Mouse (Mus musculus): Measurements from ENCODE around the gene Sardh. TPM values are rescaled to one million over a fixed set of nuclear protein-coding genes. Genes with fewer than 3 reads are reported as not detected.

The Sardh gene
- total RNA-seq, 1 experiment, result 0.89 TPM

DNA sequence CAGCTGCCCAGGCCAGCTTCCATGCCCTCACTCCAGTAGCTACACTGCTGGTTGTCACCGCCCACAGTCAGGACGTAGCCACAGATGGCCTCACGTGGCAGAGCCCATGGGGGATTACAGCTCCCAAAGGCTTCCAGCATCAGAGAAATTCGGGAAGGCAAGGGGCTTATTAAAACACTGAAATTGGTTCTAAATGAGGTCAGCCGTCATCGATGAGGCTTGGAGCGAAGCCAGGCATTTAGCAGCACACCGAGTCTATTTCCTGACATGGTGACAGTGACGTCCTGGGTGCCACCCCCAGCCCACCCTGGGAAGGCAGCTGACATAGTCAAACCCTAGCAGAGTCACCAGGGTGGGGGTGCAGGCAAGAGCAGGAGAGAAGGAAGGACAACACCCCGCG is 85.5 kb downstream of the Sardh start:
- Histone ChIP-seq H3K4me3 (ENCODE audit: insufficient read depth in 1 of 2, low read depth in 1 of 2, low read length in 2 of 2, poor library complexity in 1 of 2, severe bottlenecking in 1 of 2) (no peak overlapping the region), H3K36me3 (ENCODE audit: control insufficient read depth, insufficient read depth, low read length, poor library complexity, severe bottlenecking) (no peaks in the 10 kb centered on the region), H3K9ac (ENCODE audit: insufficient read depth, low read depth, low read length, poor library complexity, severe bottlenecking) (no peak overlapping the region), H3K27ac (ENCODE audit: insufficient read depth, low read depth, low read length, poor library complexity, severe bottlenecking) (no peak overlapping the region), H3K4me1 (ENCODE audit: control insufficient read depth in 2 of 2, insufficient read depth in 2 of 2, low read length in 2 of 2, poor library complexity in 1 of 2) (no peaks in the 10 kb centered on the region), H3K9me3 (ENCODE audit: control insufficient read depth, insufficient read depth, low read depth, low read length) (no peaks in the 10 kb centered on the region)
- no peak for TF ChIP-seq MAFK (IDR thresholded peaks at IDR 0.05; ENCODE audit: insufficient read depth, low read depth, low read length)
- no peak for TF ChIP-seq CHD2 (IDR thresholded peaks at IDR 0.05; ENCODE audit: low read depth, low read length)
- no peak for TF ChIP-seq ZC3H11A (IDR thresholded peaks at IDR 0.05; ENCODE audit: borderline replicate concordance, low read depth, low read length)
- TF ChIP-seq ZNF384 (IDR thresholded peaks at IDR 0.05; ENCODE audit: low read depth, low read length), result no peak
- TF ChIP-seq HCFC1 (IDR thresholded peaks at IDR 0.05; ENCODE audit: borderline replicate concordance, insufficient read depth, low read length), result no peak
- no peak for DNase-seq (ENCODE audit: low read depth, low spot score)
- in situ Hi-C loops (cut with MboI; ENCODE audit: low sequenced_read_pairs in 2 of 2, unreplicated experiment in 2 of 2), result no loop called here

DNA sequence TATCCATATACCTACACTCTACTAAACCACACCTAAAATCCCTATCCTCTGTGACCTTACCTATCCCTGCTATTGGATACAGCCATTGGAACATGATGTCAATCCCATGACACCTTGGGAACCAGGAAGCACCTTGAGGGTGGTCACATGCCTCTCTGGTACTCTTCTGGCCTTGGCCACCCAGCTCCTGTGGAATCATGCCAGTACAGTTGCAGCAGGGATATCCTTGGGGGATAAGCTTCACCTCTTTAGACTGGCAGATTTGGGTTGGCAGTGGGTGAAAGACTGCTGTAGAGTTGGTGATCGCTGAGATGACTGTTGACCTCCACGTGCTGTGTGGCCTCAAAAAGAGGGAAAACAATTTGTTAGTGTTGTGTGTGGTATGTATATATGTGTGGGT is 86.6 kb downstream of the Sardh start:
- H3K4me3 ChIP-seq (ENCODE audit: insufficient read depth in 1 of 2, low read depth in 1 of 2, low read length in 2 of 2, poor library complexity in 1 of 2, severe bottlenecking in 1 of 2), result no peak overlapping the region
- DNase-seq (ENCODE audit: low read depth, low spot score), result no peak
- TF ChIP-seq MAFK (IDR thresholded peaks at IDR 0.05; ENCODE audit: insufficient read depth, low read depth, low read length) (no peak), CHD2 (IDR thresholded peaks at IDR 0.05; ENCODE audit: low read depth, low read length) (no peak), HCFC1 (IDR thresholded peaks at IDR 0.05; ENCODE audit: borderline replicate concordance, insufficient read depth, low read length) (no peak)
- H3K9me3 ChIP-seq (ENCODE audit: control insufficient read depth, insufficient read depth, low read depth, low read length), result no peaks in the 10 kb centered on the region
- in situ Hi-C loops (cut with MboI; ENCODE audit: low sequenced_read_pairs in 2 of 2, unreplicated experiment in 2 of 2), result no loop called here
- no peak overlapping the region for H3K27ac ChIP-seq (ENCODE audit: insufficient read depth, low read depth, low read length, poor library complexity, severe bottlenecking)
- H3K36me3 ChIP-seq (ENCODE audit: control insufficient read depth, insufficient read depth, low read length, poor library complexity, severe bottlenecking), result no peaks in the 10 kb centered on the region
- H3K9ac ChIP-seq (ENCODE audit: insufficient read depth, low read depth, low read length, poor library complexity, severe bottlenecking), result no peak overlapping the region
- H3K4me1 ChIP-seq (ENCODE audit: control insufficient read depth in 2 of 2, insufficient read depth in 2 of 2, low read length in 2 of 2, poor library complexity in 1 of 2), result no peaks in the 10 kb centered on the region

DNA sequence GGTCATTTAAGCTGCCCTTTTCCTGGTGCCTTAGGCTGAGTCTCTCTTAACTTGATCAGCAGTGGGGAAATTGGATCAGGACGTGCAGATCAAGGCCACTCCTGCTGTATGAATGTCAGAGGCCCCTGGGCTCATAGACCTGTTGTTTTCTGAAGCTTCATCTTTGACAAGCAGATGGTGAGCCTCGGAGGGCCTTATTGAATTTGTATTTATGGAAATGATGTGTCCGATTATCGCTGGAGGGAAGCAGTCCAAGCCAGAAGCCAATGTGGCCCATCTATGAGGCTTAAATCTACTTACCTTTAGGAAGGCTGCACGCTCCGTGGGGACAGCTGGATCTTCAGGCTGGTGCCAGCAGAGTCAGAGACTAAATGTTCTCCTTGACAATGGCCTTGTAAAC is 91.5 kb downstream of the Sardh start:
- TF ChIP-seq ZNF384 (IDR thresholded peaks at IDR 0.05; ENCODE audit: low read depth, low read length) (no peak), CHD2 (IDR thresholded peaks at IDR 0.05; ENCODE audit: low read depth, low read length) (no peak), HCFC1 (IDR thresholded peaks at IDR 0.05; ENCODE audit: borderline replicate concordance, insufficient read depth, low read length) (no peak), MAFK (IDR thresholded peaks at IDR 0.05; ENCODE audit: insufficient read depth, low read depth, low read length) (no peak), ZC3H11A (IDR thresholded peaks at IDR 0.05; ENCODE audit: borderline replicate concordance, low read depth, low read length) (no peak)
- Histone ChIP-seq H3K36me3 (ENCODE audit: control insufficient read depth, insufficient read depth, low read length, poor library complexity, severe bottlenecking) (no peaks in the 10 kb centered on the region), H3K9me3 (ENCODE audit: control insufficient read depth, insufficient read depth, low read depth, low read length) (no peaks in the 10 kb centered on the region), H3K9ac (ENCODE audit: insufficient read depth, low read depth, low read length, poor library complexity, severe bottlenecking) (no peak overlapping the region), H3K27ac (ENCODE audit: insufficient read depth, low read depth, low read length, poor library complexity, severe bottlenecking) (no peak overlapping the region), H3K4me3 (ENCODE audit: insufficient read depth in 1 of 2, low read depth in 1 of 2, low read length in 2 of 2, poor library complexity in 1 of 2, severe bottlenecking in 1 of 2) (no peak overlapping the region), H3K4me1 (ENCODE audit: control insufficient read depth in 2 of 2, insufficient read depth in 2 of 2, low read length in 2 of 2, poor library complexity in 1 of 2) (peaks cover 0 to 4% of the 10 kb centered on the region in 2 experiments; a peak in 1 of 4 replicates)
- in situ Hi-C loops (cut with MboI; ENCODE audit: low sequenced_read_pairs in 2 of 2, unreplicated experiment in 2 of 2), result no loop called here
- DNase-seq (ENCODE audit: low read depth, low spot score), result no peak

DNA sequence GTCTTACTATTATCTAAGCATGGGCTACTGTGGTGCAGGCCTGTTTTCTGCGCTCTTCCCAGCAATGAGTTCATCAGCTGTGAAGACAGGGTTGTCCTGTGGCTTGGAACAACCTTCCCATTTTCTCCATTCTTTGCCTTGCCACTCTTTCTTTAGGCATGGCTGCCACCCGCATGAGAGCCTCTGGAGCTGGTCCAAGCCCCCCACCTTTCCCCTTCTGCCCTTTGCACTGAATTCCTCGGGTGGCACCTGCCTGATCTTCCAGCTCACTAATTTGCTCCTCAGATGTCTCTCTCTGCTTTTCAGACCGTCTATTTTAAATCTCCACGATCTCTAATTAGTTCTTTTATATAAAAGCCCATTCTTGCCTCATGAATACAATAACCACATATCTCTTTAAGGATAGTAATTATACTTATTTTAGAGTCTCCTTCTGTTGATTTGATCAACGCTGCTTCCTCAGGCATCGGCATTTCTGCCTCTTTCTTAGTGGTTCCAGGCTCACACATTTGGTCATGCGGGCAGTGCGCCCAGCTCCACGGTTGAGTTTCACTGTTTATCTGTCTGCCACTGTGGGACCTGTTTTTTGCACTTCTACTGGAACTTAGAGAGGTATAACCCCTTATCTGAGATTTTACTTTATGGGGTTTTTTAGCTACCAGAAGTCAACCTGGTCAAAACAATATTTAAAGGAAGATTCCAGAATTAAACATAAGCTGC is 93.5 kb downstream of the Sardh start:
- no peak overlapping the region for H3K9ac ChIP-seq (ENCODE audit: insufficient read depth, low read depth, low read length, poor library complexity, severe bottlenecking)
- no peaks in the 10 kb centered on the region for H3K9me3 ChIP-seq (ENCODE audit: control insufficient read depth, insufficient read depth, low read depth, low read length)
- no peaks in the 10 kb centered on the region for H3K36me3 ChIP-seq (ENCODE audit: control insufficient read depth, insufficient read depth, low read length, poor library complexity, severe bottlenecking)
- DNase-seq (ENCODE audit: low read depth, low spot score), result no peak
- peaks cover 0 to 4% of the 10 kb centered on the region in 2 experiments; a peak in 1 of 4 replicates for H3K4me1 ChIP-seq (ENCODE audit: control insufficient read depth in 2 of 2, insufficient read depth in 2 of 2, low read length in 2 of 2, poor library complexity in 1 of 2)
- H3K27ac ChIP-seq (ENCODE audit: insufficient read depth, low read depth, low read length, poor library complexity, severe bottlenecking), result no peak overlapping the region
- in situ Hi-C loops (cut with MboI; ENCODE audit: low sequenced_read_pairs in 2 of 2, unreplicated experiment in 2 of 2), result no loop called here
- no peak overlapping the region for H3K4me3 ChIP-seq (ENCODE audit: insufficient read depth in 1 of 2, low read depth in 1 of 2, low read length in 2 of 2, poor library complexity in 1 of 2, severe bottlenecking in 1 of 2)
- TF ChIP-seq ZC3H11A (IDR thresholded peaks at IDR 0.05; ENCODE audit: borderline replicate concordance, low read depth, low read length), result no peak

DNA sequence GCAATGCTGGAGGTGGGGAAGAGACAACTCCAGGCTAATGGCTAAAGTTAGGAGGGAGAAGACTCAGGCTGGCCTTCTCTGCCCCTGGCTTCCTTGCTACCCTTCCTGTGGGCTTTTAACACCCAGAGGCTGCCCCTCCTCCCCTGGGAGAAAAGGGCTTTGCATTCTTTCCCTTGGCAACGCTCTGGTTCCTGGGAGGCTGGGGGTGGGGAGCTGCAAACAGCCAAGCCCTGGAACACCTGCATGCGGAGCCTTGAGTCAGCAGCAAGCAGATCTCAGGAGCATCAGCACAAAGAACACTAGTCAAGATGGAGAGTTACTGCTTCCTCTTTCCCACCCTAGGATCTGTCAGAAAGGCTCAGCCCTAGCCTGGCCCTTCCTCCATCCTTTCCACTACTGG is 98.7 kb downstream of the Sardh start:
- H3K4me3 ChIP-seq (ENCODE audit: insufficient read depth in 1 of 2, low read depth in 1 of 2, low read length in 2 of 2, poor library complexity in 1 of 2, severe bottlenecking in 1 of 2), result no peak overlapping the region
- no peak overlapping the region for H3K27ac ChIP-seq (ENCODE audit: insufficient read depth, low read depth, low read length, poor library complexity, severe bottlenecking)
- no peak overlapping the region for H3K9ac ChIP-seq (ENCODE audit: insufficient read depth, low read depth, low read length, poor library complexity, severe bottlenecking)
- no peak for DNase-seq (ENCODE audit: low read depth, low spot score)
- no peaks in the 10 kb centered on the region for H3K4me1 ChIP-seq (ENCODE audit: control insufficient read depth in 2 of 2, insufficient read depth in 2 of 2, low read length in 2 of 2, poor library complexity in 1 of 2)
- in situ Hi-C loops (cut with MboI; ENCODE audit: low sequenced_read_pairs in 2 of 2, unreplicated experiment in 2 of 2), result no loop called here
- H3K9me3 ChIP-seq (ENCODE audit: control insufficient read depth, insufficient read depth, low read depth, low read length), result no peaks in the 10 kb centered on the region
- H3K36me3 ChIP-seq (ENCODE audit: control insufficient read depth, insufficient read depth, low read length, poor library complexity, severe bottlenecking), result no peaks in the 10 kb centered on the region
- TF ChIP-seq HCFC1 (IDR thresholded peaks at IDR 0.05; ENCODE audit: borderline replicate concordance, insufficient read depth, low read length), result no peak
- no peak for TF ChIP-seq ZNF384 (IDR thresholded peaks at IDR 0.05; ENCODE audit: low read depth, low read length)
- no peak for TF ChIP-seq ZC3H11A (IDR thresholded peaks at IDR 0.05; ENCODE audit: borderline replicate concordance, low read depth, low read length)
- no peak for TF ChIP-seq MAFK (IDR thresholded peaks at IDR 0.05; ENCODE audit: insufficient read depth, low read depth, low read length)
- TF ChIP-seq CHD2 (IDR thresholded peaks at IDR 0.05; ENCODE audit: low read depth, low read length), result no peak
